Mouse (Mus musculus) A20 (cell line): ENCODE measurements around the gene 4430402I18Rik.
A peak's percentile ranks its signal among the peaks of the same experiment; 100 is the strongest.
"Not testable (repeated sequence)": the region's sequence is repeated elsewhere in the genome, so short reads cannot be mapped to it uniquely, and the experiment has no call there.

Experiments
- DNase-seq: peaks from one replicate; pipeline ENCODE4 v3.0.0-alpha.2; 2011; ENCODE audit warnings: low read depth, low spot score

Gene 4430402I18Rik

DNA sequence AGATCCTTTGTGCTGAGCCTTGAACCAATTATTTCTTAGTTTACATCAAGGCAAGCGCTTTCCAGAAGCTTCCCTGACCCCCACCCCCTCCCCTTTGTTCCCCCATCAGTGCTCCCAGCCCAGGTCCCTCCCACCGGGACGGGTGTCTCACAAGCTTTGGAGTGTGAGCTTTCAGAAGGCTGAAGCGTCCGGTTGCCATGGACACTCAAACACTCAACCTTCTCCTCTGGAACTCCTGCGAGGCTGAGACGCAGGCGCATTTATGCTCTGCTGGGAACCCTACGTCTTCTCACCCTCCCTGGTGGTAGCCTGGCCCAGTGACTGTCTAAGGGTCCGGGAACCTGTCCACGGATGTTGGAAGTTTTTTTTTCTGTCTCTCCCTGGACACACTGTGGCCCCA lies at the start of gene 4430402I18Rik:
Gene 4430402I18Rik (minus strand): TSS at position 149 of the 400 bp plus-strand sequence.
- no peak for DNase-seq

DNA sequence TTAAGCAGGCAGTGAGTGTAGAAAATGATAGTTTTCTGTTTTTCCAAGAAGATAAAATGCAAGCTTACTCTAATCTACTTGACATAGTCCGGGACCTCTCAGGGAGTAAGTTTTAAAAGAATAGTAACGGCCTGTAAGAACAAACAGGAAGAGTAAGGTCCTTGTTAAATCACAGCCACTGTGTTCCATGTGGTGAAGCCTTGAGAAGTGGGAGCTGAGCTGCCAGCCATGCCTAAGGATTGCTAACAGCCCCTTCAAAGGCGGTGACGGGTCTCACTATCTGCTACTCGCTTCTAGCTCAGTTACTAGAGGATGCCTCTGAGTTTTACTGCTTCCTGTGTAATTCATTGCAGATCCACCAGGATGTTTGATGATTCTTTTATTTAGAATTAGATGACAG lies 49.2 kb upstream of the 4430402I18Rik start:
- no peak for DNase-seq

DNA sequence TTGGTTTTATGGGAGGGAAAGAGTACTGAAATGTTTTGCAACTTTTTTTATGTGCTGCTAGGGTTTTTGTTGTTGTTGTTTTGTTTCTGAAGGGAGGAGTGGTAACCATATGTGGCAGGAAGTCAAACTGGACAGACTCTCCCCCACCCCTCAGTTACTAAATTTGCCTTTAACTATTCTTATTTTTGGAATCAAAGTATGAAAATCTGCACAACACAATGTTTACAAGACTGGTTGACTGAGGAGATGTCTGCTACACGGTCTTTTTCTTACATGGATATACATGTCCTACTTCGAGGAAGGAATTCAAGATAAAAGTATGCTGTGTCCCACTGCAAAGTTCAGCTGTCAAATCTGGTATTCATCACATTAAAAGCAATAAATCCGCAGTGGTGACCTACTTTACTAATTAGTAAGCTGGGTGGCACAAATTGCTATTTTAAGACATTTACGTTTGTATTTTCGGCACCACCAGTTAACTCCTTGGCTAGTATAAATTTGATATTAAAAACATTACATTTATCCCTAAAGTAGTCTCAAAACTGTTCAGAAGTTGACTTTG lies 48.7 kb upstream of the 4430402I18Rik start:
- DNase-seq: no peak

DNA sequence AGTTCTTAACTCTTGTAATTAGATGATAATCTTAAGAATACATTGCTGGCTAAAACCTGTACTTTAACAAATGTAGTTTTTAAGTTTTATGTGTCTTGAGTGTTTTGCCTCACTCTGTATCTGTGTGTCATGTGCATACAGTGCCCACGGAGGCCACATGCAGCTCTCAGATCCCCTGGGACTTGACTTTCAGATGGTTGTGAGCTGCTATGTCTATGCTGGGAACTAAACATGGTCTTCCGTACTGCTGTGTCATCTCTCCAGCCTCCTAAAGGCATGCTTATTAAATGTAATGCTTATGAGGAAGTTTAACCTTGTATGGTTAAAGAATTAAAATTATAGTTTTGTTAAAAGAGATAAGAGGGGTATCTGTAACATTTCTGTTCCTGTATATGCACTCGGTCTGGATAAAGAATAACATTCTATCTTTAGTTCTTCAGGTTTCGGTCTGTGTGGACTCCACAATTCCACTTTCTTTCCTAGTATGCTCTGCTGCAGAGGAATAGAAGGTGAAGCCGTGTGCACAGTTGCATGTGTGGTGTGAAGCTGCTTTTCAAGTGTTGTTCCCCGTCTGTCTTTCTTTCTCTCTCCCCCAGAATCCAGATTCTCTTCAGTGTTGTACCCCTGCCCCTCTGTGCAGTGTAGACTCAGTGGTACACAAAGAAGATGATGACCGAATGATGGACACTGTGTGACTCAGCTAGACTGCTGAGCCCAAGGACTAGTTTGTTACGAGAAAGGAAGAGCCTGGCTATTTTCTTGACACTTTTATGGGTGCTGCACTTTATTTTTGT lies 48.0 kb upstream of the 4430402I18Rik start:
- no peak for DNase-seq

DNA sequence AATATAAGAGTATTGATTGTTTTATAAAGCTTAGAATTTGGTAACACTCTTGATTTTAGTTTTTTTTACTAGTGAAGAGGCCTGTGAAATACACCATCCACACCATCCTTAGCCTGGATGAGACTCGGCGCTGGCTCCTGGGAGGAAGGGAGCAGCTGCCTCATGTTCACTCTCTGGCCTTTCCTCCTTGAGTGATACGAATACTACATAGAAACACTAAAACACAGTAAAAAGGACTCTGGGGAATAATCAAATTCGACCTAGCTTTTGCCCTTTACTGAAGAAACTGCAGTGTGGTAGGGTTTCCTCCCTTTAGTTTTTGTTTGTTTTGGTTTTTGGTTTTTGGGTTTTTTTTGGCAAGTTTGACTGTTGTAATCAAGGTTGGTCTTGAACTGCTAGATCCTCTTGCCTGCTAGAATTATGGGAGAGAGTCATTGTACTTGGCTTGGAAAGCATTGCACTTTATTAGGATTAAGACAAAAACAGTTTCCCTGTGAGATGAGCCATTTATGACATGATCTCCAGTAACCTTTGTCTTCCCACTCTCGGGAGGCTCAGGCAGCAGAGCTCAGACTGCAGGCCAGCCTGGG lies 47.0 kb upstream of the 4430402I18Rik start:
- no peak for DNase-seq

DNA sequence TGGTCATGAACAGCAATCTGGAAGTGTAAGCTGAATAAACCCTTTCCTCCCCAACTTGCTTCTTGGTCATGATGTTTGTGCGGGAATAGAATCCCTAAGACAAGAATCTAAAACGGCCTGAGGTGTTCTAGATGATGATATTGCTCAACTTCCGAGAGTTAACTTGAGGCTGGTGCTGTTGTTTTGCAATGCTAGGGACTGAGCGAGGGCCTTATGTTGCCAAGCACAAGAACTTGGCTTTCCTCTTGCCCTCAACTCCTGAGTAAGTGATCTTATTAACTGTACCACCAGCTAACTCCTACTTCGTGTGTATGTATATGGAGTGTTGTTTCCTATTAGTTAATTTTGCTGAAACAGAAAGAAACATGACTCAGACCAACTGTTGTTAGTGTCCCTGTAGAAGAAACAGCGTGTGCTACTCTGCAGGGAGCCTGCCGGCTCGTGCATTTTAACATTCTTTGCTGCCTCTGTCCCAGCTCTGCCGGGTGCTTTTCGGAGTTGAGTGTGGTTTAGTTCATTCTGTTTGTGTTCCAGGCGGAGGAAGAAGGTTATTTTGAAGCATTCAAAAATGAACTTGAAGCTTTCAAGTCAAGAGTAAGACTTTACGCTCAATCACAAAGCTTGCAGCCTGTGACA lies 43.9 kb upstream of the 4430402I18Rik start:
- DNase-seq: no peak

DNA sequence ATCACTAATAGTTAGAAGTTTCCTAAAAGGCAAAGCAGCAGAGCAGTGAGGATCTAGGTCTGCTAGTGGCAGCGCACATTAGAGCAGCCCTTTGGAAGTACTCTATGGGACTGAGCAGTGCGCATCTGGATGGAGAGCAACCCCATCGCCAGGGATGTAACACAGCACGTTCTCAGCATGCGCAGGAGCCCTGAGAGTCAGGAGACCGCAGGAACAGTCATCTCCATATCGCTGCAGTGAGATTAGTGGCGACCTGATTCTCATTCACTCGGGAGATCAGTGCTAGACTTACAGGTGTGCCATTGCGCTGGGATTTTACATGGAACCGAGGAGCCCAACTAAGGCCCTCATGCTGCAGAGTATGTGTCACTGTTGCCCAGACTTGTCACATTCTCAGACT lies 41.4 kb upstream of the 4430402I18Rik start:
- DNase-seq: no peak

DNA sequence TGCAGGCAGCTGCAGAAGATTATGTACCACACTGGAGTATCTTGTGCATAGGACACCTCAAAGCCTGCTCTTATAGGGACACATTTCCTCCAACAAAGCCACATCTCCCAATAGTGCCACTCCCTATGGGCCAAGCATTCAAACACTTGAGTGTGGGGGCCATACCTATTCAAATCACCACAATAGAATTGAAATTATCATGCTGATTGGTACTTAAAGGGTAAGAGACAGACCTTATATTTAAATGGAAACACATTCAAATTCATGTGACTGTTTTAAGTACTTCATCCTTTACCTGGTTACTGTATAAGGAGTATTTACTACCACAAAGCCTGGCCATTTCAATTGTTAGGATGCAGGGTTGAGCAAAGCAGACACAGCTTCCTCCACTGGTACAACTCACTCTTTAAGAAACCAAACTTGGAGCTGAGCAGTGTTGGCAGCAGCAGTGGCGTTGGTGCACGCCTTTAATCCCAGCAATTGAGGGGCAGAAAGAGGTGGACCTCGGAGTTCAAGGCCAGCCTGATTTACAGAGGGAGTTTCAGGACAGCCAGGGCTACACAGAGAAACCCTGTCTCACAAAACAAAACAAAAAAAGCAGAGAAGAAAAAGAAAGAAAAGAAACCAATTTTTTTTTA lies 40.6 kb upstream of the 4430402I18Rik start:
- DNase-seq: no peak

DNA sequence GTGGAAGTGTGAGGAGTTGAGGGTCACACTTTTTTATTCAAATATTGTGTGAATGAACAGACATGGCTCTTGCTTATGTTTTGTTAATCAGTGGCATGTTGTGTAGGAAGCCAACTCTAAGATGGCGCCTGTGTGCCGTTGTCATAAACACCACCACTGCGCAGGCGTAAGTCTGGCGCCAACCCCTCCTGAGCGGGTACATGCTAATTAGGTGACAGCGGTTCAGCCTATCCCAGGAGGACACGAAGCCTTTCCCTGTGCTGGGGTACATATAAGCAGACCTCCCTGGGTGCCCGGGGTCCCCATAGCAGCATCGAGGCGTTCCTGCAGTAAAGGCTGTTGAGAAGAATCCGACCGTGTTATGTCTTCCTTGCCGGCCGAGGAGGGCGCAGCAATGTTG lies 32.7 kb upstream of the 4430402I18Rik start:
- not testable (repeated sequence) for DNase-seq

DNA sequence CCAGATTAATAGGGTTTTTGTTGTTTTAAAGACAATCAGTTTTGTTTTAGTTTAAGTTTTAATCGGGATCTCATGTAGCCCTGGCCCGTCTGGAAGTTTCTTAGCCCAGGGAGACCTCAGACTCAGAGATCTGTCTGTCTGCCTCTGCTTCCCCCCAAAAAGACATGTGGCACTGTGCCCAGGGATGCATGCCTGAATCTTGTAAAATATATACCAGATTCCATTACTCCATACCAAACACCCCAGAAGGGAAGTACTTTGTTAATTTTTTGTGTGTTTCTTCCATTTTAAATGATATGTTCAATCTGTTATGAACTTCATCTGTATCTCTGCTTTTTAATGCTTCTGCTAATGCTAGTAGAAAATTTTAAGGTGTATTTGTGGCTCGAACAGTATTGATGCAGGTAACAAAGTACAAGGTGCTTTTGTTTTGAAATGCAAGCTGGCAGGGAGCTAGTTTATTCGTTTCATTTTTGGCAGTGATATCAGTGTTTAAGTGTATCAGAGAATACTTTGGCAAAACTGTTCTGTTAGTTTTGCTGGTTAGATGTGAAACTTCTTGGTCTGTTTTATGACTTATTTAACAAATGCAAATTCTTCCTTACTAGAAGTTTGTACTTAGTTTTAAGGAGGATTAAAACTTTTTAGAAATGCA lies 30.5 kb upstream of the 4430402I18Rik start:
- DNase-seq: no peak

DNA sequence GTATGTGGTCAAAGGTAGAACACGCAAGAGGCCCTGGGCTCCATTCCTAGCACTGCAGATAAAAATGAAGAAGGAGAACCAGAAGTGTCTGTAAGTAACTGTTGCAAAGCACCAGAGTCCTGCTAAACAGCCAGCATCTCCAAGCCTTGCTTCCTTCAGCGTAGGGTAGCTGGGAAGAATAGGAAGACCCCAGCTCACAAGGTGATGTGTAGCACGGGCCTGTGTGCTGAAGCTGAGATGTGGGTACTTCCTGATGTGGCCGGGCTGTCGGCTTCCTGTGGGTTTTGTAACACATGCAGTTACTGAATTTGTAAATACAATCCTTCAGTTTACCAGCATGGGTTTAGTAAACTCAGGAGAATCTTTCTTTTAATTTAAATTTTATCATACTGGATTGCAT lies 27.8 kb upstream of the 4430402I18Rik start:
- DNase-seq: no peak

DNA sequence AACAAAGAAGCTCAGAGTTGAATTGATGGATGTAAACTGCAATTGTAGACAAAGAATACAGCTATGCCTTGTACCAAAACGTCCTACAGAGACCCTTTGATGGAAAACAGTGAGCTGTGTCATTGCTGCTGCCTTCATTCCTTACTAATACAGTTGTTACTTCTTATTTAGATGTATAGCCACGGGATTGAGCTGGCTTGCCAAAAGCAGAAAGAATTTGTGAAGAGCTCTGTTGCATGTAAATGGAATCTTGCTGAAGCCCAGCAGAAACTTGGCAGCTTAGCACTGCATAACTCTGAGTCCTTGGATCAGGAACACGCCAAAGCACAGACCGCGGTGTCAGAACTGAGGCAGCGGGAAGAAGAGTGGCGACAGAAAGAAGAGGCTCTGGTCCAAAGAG lies 27.3 kb upstream of the 4430402I18Rik start:
- no peak for DNase-seq

DNA sequence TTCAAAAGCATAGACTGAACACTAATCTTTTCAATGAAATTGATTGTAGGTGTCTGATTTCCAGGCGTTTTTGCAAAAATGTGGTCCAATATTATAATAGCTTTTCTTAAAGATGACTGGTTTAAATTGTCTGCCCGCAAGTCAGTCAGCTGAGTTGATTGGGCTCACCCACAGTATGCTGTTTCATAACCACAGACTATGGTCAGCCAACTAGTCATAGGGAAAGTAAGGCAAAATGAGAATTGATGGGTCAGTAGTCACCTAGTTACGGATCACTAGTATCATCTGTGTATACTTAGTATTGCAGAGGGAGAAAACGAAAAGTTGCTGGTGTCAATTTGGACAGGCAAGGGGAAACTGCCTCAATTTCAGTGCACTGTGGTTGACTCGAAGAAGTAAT lies 23.8 kb upstream of the 4430402I18Rik start:
- peak; percentile 53 for DNase-seq

DNA sequence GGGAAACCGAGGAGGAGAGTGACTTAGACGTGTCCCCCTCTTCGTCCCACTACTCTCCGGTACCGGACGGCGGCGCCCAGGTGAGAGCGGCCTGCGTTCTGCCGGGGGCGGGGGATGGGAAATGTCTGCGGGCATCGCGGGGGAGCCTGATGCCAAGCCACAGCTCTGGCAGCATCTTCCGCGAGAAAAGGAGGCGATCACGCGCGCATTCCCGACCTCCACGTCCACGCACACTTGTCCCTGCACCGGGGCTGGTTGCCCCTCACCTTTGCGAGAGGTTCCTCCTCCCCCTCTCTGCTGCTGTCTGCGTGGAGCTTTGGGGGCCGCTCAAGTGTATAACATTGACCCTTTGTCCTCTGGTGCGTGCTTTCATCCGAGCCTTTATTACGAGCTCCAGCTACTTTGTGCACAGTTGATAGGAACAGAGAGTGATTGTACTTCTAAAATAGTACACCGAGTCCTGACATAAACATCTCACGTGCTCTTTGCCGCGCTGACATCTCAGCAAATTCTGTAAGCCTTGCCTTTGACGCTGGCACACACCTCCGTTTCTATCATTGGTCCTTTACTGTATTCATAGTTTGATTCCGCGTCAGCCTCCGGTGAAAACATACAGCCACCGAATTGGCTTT lies 23.1 kb upstream of the 4430402I18Rik start:
- peak; percentile 65 for DNase-seq

DNA sequence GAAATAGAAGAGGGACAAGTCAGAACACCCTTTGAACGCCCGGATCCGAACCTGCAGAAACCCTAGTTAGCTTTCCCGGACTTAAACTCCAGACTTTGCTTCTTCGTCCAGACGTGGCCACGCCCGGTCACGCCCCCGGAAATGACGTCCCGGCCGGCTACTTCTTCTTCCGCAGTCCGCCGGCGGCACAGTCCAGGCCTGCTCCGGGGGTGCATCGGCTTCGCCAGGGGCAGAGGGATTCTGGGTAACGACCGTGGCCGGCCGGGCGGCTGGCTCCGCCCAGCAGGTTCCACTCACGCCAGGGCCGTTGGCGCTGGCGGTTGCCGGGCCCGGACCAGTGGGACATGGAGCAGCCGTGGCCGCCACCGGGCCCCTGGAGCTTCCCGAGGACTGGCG lies 22.6 kb upstream of the 4430402I18Rik start, which contains the start of gene Cdc37l1:
Gene Cdc37l1 (plus strand): TSS at position 159 of the 396 bp plus-strand sequence.
- DNase-seq: peak; percentile 97

DNA sequence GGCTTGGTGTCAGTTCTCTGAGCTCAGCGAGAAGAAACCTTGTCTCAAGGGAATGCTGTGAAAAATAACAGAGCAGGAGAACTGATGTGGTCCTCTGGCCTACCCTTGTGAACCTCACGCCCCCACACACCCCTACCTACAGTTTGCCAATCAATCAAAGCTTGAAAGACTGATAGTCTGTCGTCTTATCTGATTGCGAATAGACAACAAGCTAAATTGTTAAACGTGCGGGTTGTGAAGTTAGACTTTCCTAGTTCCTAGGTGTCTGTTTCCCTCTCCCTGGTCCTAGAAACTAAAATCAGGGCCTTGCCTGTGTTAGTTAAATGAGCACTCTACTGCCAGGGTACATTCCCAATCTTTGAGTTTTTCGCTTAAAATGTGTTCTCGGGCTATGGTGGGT lies 21.9 kb upstream of the 4430402I18Rik start:
- DNase-seq: no peak

DNA sequence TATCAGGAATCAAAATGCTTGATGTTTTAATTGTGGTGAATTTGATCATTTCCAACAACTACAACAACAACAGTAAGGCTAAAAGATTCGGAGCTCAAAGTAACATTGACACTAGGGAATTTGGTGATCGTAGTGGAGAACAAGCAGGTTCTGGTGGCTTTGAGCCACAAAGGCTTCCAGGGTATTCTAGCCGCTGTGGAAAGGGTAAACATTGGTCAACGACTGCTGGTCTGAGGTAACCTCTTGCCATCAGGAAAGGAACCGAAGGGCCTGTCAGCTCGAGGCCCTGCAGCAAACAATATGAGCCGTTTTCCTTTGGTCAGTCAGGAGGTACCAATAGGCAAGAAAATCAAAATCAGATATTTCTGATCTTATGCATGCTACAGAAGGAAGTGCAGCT lies 15.0 kb upstream of the 4430402I18Rik start:
- DNase-seq: no peak

DNA sequence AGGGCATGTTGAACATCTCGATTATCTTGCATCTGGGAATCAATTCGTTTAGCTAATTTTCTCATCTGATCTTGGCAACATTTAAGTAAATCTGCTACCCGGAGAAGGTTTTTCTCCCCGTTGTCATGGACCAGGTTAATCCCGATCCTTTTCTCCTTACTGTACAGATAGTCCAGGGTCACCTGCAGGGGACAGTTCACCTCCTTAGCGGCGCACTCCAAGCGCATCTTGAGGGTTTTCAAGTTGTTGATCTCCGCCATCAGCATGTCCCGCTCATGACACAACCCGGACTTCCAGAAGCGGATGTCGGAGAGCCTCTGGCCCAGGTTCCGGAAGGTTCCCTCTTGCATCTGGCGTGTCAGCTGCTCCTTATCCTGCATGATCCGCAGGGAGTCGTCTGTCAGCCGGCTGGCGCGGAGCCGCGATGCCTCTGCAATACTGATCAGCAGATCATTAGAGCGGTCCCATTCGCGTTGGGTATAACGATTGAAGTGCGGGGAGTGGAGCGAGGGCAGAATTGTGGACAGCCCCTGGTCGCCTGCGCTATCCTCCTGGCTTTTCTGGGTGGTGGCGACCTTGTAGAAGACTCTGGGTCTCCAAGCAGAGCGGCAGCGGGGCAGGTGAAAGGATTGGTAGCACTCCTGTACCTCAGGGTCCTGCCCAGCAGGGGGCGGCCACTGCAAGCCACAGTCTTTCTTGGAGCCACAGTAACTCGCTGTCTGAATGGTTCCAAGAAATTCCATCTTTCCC lies 7.4 kb upstream of the 4430402I18Rik start:
- peak; percentile 53 for DNase-seq

DNA sequence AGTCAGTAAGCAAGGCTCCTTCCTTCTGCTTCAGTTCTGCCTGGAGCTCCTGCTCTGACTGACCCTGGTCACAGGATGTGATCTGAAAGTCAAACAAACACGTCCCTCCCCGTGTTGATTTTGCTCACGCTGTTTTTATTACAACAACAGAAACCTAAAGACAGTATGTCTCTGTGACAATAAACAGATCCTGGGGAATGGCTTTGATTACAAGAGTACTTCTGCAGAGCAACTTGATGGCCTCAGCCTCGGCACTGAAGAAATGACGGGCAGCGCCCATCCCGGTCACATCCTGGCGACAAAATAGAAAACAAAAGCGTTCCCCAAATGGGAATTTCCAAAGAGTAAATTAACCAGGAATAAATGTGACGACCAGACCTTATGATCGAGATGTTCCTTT lies 2.7 kb upstream of the 4430402I18Rik start:
- DNase-seq: no peak

DNA sequence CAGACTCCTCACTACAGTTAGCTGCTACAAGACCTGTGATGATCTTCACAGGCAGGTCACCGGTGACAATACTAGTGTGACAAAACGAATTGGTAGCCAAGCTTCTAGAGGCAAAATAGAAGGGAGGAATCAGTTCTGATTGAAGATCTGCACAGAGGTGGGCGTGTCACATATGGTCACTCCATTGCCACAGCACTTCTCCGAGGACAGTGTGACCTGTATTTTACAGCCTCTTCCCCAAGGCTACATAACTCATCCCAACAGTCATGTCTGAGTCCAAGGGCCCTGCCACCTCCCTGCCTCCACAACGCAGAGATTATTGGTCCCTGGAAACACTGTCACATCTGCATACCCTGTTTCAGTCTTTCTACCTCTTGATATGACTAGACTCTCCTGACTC lies 1.6 kb upstream of the 4430402I18Rik start:
- DNase-seq: no peak
